Mouse (Mus musculus) layer of hippocampus, adult 2 months (tissue): ENCODE results near the gene Itga6. TPM values are rescaled to one million over a fixed set of nuclear protein-coding genes. Genes with fewer than 3 reads are reported as not detected.

Experiments used
- DNase-seq, 2 experiments: peaks; one replicate each; pipeline ENCODE4 v3.0.0; 2022; ENCODE audit warnings: low spot score in 2 of 2
- H3K27ac ChIP-seq: fragments of 200-600 bp; 2 replicates; pipeline ENCODE4 v1.8.1; 2022
- H3K4me3 ChIP-seq: fragments of 200-600 bp; 2 replicates; pipeline ENCODE4 v1.8.1; 2022; ENCODE audit warnings: mild to moderate bottlenecking
- CTCF ChIP-seq: fragments of 200-600 bp; conservative IDR thresholded peaks from 2 replicates; pipeline ENCODE4 v1.8.1; 2022; ENCODE audit warnings: antibody characterized with exemption, mild to moderate bottlenecking, moderate library complexity
- total RNA-seq, 2 experiments: library from RNA; stranded (reverse); gene quantifications; 2 replicates each; pipeline ENCODE4 v1.2.3; 2021

Itga6 gene
- total RNA-seq, 2 experiments from 2014 or later: 21.1 to 25.8 TPM

DNA sequence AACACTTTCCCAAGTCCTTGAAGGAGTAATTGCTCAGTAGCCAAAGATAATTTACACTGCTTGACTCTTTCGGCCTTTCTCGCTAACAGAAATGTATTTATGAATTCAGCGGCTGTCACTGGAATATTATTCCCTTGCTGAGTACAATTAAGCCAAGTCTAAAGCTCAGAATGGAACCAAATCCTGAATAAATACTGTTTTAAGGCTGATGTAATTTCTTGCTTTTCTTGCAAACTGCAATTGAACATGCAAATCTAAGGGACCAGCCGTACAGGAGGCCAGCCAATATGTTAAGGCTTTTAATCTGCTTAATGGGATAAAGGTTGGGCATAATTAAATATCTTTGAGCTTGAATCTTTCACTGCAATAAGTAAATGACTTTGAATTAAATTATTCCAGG lies 2.9 kb upstream of the Itga6 start:
- no peak for TF ChIP-seq CTCF
- Histone ChIP-seq H3K4me3 (no peak overlapping the region), H3K27ac (no peak overlapping the region)
- no peak for DNase-seq

DNA sequence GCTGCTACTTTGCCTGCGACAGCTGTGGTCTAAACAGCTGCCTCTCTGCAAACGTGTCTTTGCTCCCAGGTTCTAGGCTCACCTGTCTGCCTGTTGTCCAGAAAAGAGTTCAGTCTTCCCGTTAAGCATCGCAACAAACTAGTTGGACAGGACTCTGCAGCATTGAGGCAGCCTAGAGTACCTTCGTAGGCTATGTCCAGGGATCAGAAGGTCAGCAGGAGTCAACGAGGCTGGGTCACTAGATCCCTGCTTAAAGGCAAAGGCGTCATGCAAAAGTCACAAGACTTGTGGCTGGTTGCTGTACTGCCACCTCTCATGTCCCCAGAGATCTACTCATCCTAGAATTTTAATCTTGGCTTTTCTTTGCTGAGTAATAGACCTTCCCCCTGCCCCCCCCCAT lies 2.0 kb upstream of the Itga6 start:
- DNase-seq: no peak
- no peak for TF ChIP-seq CTCF
- H3K4me3 ChIP-seq: no peak overlapping the region
- H3K27ac ChIP-seq: no peak overlapping the region

DNA sequence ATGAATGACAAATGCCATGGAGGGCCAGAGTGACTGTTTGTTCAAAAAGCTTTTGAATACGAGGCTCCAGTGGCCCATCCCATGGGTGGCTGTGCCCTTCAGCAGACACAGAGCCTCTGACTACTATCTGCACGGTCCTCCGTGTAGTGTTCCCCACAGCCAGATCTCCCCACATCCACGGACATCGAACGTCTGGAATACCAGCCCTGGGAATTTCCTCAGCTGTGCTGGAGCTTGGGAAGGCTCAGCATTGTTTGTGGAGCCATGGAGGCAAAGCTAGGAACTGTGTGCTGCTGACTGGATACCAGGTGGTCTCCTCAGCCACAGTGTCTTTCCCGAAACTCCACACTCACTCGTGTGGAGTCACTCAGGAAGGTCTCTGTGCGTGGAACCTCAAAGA lies 1.1 kb upstream of the Itga6 start:
- no peak for DNase-seq
- H3K4me3 ChIP-seq: no peak overlapping the region
- H3K27ac ChIP-seq: peak overlapping the region; percentile 65; the same call in 1 of the 2 replicates
- TF ChIP-seq CTCF: no peak

DNA sequence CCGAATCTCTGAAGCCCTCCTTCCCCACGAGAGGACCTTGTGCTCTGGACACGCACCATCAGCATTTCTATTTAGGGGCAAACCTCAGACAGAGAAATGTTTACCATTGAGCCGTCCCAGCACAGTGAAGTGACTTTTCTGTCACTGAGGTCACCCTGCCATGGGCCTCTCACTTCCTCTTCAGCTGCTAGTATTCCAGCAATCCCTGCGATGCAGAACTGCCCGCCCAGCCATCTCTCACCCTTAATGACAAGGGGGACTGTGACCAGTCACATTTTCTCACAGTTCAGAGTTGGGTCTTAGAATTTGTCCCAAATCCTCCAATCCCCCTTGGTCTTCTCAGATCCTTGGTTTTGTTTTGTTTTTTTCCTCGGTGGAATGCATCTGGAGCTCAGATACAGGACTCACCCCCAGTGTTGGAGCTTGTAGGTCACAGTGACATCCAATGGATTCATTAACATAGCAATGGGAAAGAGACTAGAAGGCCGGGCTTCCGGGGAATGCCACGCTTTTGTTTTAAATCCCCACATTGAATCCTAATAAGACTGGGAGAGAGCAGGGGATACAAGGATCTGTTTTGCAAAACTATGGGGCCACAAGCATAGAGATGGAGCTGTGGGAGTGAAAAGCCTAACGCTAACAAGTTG lies 432 bp upstream of the Itga6 start:
- DNase-seq: no peak
- TF ChIP-seq CTCF: no peak
- H3K4me3 ChIP-seq: no peak overlapping the region
- peak overlapping the region; percentile 65; the same call in 1 of the 2 replicates for H3K27ac ChIP-seq

DNA sequence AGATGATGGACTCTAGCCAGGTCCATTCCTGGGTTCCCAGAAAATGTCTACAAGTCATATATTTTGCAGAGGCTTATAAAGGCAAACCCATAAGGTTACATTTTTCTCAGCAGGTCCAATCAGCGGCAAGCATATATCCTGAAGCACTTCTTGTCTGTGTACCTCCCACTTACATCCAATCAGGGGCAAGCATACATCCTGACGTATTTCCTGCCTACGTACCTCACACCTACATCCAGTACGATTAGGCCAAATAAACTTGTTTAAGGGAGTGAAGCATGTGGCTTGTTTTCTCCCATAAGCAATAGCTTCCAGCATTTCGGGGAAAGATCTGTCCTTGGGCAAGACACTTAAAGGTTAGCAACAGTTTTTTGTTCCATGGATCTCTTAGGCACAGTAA lies 3.0 kb downstream of the Itga6 start:
- no peak for TF ChIP-seq CTCF
- Histone ChIP-seq H3K4me3 (no peak overlapping the region), H3K27ac (no peak overlapping the region)
- DNase-seq: no peak

DNA sequence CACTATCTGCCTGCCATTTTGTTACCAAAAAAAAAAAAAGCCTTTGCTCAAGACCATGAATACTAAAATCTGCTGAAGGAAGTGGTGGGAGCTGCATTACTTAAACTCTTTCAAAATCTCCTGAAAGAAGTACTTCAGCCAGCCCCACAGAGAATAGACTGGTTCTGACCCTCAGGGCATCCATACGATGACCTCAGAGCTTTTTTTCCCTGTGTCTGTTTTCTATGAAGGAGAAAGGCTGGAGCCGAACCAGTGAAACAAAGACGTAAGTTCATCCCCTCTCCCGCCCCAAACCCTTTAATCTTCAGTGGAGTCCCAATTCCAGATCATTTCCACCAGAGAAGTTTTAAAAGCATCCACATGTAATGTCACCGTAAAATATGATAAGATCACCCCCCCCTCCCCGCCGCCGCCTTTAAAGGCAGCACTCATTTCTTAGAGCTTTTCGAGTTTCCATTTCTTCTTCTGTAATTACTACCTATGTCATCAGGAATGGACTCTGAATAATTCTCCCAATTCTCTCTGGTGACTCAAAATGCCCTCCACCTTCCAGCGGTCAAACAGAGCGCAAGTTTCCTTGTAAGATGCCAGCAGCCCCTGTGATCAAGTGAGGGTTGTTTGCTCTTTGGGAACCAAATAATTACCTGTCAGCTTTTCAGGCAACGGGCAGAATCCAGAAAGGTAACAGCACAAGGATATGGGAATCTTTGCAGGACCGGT lies 4.1 kb downstream of the Itga6 start:
- TF ChIP-seq CTCF: no peak
- H3K4me3 ChIP-seq: peak overlapping the region; percentile 32

DNA sequence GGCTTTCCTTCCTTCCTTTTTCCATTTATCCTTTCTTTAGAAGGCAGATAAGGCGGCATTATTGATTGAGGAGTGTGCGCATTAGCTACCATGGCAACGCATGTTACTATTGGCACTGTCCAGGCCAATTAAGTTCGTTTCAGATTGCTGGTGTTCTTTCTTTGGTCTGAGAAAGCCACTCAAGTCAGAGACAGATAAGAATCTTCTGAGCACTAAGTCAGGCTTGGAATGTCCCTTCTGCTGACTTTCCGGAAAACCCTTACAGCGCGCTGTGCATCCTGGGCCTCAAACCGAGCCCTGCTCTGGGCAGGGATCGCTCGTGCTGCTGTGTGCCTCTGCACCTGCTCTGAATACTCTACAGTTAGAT lies 4.7 kb downstream of the Itga6 start:
- H3K4me3 ChIP-seq: peak overlapping the region; percentile 32
- no peak for TF ChIP-seq CTCF
- DNase-seq: no peak
- H3K27ac ChIP-seq: no peak overlapping the region; the same call in 1 of the 2 replicates

More for the DNA sequence above, 4.1 kb downstream of the Itga6 start:
- DNase-seq: no peak
- no peak overlapping the region; the same call in 1 of the 2 replicates for H3K27ac ChIP-seq

DNA sequence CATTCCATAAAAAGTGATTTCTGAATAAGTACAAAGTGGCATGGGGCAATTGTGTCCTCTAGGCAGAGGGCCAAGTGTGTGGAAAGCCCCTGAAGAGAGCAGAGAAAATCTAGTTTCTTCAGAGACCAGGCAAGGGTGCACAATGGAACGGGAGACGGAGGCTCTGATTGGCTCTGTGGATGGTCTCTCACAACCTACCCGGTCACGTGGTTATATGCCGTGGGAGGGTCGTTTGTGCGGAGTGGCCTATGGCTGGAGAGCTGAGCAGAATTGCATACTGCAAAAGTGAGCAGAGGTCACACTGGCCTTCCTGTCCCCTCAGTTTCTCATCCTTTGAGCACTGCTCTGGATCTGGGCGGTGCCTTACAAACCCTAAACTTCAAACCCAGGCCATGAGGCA lies 5.9 kb downstream of the Itga6 start:
- Histone ChIP-seq H3K27ac (no peak overlapping the region), H3K4me3 (no peak overlapping the region)
- no peak for TF ChIP-seq CTCF
- DNase-seq: no peak

DNA sequence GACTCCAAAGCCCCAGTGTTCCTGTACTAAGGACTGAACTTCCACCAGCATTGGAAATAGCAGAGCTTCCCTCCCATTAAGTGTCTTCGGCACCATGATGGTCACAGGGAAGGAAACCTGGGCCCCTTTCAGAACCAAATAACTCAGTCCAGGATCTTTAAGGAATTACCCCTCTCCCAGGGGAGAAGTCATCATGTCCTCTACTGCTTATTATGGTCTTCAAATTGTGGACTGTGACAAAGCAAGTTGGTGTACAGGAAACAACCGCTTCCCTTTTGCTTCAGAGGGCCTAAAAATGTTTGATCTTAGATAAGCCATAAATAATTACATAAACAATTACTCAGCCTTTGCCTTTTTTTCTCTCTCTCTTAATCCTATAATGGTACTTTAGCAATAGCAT lies 6.4 kb downstream of the Itga6 start:
- no peak for TF ChIP-seq CTCF
- no peak for DNase-seq
- Histone ChIP-seq H3K4me3 (no peak overlapping the region), H3K27ac (no peak overlapping the region)

DNA sequence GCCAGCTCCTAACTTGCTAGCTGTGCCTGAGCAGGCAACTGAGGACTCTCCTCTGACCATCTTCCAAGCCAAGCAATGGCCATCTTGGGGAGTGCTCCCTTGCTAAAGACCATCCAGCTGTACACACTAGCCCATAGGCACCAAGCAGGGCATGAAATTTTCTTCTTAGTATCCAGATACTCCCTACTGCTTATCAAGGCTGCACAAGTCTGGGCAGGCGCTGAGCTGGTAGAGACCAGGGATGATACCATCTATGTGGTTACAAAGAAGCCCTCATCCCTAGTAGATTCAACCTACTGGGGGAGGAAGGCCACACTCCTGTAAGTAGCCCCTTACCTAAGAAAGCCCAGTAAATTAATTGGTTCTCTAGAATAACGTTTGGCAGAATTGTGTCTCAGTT lies 7.0 kb downstream of the Itga6 start:
- no peak for DNase-seq
- H3K4me3 ChIP-seq: no peak overlapping the region
- no peak overlapping the region for H3K27ac ChIP-seq
- TF ChIP-seq CTCF: no peak

DNA sequence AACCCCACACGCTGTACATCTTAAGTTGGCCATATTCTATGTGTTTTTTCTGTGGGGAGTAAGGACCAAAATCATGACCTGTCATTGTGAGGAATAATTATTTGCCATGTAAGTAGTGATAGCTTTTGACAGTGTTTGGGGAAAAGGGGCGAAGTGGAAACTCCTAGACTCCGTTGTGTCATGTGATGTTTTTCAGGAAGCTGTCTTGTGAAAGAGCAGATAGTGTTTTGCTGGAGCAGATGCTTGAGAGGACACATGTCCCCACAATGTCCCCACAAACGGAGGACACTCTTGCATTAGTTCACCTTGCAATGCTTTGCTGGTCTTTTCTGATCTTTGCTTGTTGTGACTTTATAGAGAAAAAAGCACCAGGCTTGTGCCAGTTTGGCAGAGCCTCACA lies 7.7 kb downstream of the Itga6 start:
- DNase-seq: no peak
- H3K27ac ChIP-seq: no peak overlapping the region
- TF ChIP-seq CTCF: no peak
- H3K4me3 ChIP-seq: no peak overlapping the region

DNA sequence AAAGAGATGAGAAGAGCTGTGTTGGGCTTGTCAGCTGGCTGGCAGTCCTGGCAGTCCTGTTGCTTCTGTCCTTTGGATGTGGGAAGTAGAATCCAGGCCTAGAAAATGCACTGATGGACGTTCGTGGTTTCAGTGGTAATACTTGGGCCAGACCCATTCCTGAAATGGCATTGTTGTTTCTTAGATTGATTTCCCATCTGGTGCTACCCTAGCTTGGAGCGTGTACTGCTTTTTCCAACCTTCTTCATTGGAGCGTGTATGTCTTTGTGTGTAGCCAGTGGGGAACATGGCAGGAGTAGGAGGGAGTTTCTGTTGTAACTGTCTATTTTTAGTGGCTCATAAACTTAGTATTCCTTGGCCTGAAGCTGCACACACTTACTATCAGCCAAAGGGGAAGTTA lies 10.3 kb downstream of the Itga6 start:
- H3K4me3 ChIP-seq: no peak overlapping the region
- no peak for DNase-seq
- no peak overlapping the region for H3K27ac ChIP-seq
- TF ChIP-seq CTCF: no peak

DNA sequence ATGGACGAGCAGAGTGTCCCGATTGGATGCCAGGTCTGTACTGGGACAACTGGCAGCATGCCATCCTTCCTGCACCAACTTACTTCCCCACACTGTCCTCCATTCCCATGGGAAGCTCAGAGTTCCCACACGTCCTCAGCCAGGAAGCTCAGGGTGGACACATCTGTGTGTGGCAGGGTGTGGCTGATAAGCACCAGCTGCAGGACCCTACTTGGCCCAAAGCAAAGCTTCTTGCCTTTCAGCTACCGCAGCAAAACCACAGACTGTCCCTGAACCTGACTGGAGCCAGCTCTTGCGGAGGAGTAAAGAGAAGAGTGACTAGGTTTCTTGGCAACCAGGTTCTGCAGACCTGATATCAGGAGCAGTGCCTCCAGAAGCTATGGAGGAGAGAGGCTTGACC lies 11.7 kb downstream of the Itga6 start:
- no peak overlapping the region for H3K4me3 ChIP-seq
- no peak for DNase-seq
- no peak for TF ChIP-seq CTCF
- H3K27ac ChIP-seq: no peak overlapping the region
